Mouse (Mus musculus): ENCODE data around the gene Rcor1. TPM values are rescaled to one million over a fixed set of nuclear protein-coding genes. Genes with fewer than 3 reads are reported as not detected.

Gene Rcor1
- polyA plus RNA-seq, 1 experiment from 2014 or later = 10.4 TPM

- Histone ChIP-seq H3K4me1 (ENCODE audit: control insufficient read depth, insufficient read depth, low read length) (no peaks in the 10 kb centered on the region), H3K9me3 (ENCODE audit: control insufficient read depth, low read length) (no peaks in the 10 kb centered on the region), H3K4me3 (ENCODE audit: low read depth, low read length) (no peak overlapping the region), H3K27ac (ENCODE audit: low read depth, low read length) (no peak overlapping the region), H3K27me3 (ENCODE audit: control insufficient read depth, insufficient read depth, low read length) (no peaks in the 10 kb centered on the region), H3K9ac (ENCODE audit: low read length) (no peak overlapping the region), H3K4me2 (no peak overlapping the region), H3K36me3 (ENCODE audit: control insufficient read depth, insufficient read depth, low read length) (no peaks in the 10 kb centered on the region)
- ATAC-seq (ENCODE audit: low FRiP score) (no peak), DNase-seq (ENCODE audit: low spot score, missing footprints) (peak; percentile 39)
- WGBS = 85% methylated on average over 3 of the region's 3 CpGs
Observed at GRCm38 (mm10) chr12:111016807-111017206, 22.3 kb upstream of the Rcor1 start.

- peak; percentile 77 for DNase-seq (ENCODE audit: low spot score, missing footprints)
- no peaks in the 10 kb centered on the region for H3K27me3 ChIP-seq (ENCODE audit: control insufficient read depth, insufficient read depth, low read length)
- WGBS = 93% methylated on average over 11 of the region's 11 CpGs
- H3K36me3 ChIP-seq (ENCODE audit: control insufficient read depth, insufficient read depth, low read length) = no peaks in the 10 kb centered on the region
- H3K4me3 ChIP-seq (ENCODE audit: low read depth, low read length) = no peak overlapping the region
- H3K9me3 ChIP-seq (ENCODE audit: control insufficient read depth, low read length) = no peaks in the 10 kb centered on the region
- no peak overlapping the region for H3K27ac ChIP-seq (ENCODE audit: low read depth, low read length)
- H3K9ac ChIP-seq (ENCODE audit: low read length) = no peak overlapping the region
- ATAC-seq (ENCODE audit: low FRiP score) = no peak
- H3K4me2 ChIP-seq = no peak overlapping the region
- no peaks in the 10 kb centered on the region for H3K4me1 ChIP-seq (ENCODE audit: control insufficient read depth, insufficient read depth, low read length)
Observed at GRCm38 (mm10) chr12:111018068-111018467, 21.1 kb upstream of the Rcor1 start.

- DNase-seq (ENCODE audit: low spot score, missing footprints) (peak; percentile 21), ATAC-seq (ENCODE audit: low FRiP score) (no peak)
- Histone ChIP-seq H3K9ac (ENCODE audit: low read length) (no peak overlapping the region), H3K27me3 (ENCODE audit: control insufficient read depth, insufficient read depth, low read length) (no peaks in the 10 kb centered on the region), H3K4me1 (ENCODE audit: control insufficient read depth, insufficient read depth, low read length) (no peaks in the 10 kb centered on the region), H3K4me2 (no peak overlapping the region), H3K4me3 (ENCODE audit: low read depth, low read length) (no peak overlapping the region), H3K9me3 (ENCODE audit: control insufficient read depth, low read length) (no peaks in the 10 kb centered on the region), H3K27ac (ENCODE audit: low read depth, low read length) (no peak overlapping the region), H3K36me3 (ENCODE audit: control insufficient read depth, insufficient read depth, low read length) (no peaks in the 10 kb centered on the region)
- WGBS = 88% methylated on average over 2 of the region's 2 CpGs
Observed at GRCm38 (mm10) chr12:111019086-111019485, 20.1 kb upstream of the Rcor1 start.

DNA sequence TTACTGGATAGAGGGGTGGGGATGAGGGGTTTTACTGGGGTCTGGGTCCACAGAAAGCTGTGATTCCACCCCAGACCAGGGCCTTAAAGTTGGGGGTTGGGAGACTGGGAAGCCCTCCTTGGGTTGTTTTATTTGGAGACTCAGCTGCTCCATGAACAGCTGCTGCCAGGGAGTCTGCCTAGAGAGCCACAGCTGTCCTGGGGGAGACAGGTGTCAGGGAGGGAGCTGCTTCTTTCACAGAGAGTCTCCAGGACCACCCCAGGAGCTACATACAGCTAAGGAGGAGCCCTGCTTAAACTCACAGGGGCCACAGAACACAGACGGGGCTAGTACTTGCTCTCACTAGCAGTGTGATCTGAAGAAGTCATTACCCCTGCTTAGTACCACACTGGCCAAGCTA is 18.0 kb upstream of the Rcor1 start:
- ATAC-seq (ENCODE audit: low FRiP score) (no peak), DNase-seq (ENCODE audit: low spot score, missing footprints) (no peak)
- Histone ChIP-seq H3K27ac (ENCODE audit: low read depth, low read length) (no peak overlapping the region), H3K4me3 (ENCODE audit: low read depth, low read length) (no peak overlapping the region), H3K36me3 (ENCODE audit: control insufficient read depth, insufficient read depth, low read length) (no peaks in the 10 kb centered on the region), H3K9ac (ENCODE audit: low read length) (no peak overlapping the region), H3K27me3 (ENCODE audit: control insufficient read depth, insufficient read depth, low read length) (no peaks in the 10 kb centered on the region), H3K4me1 (ENCODE audit: control insufficient read depth, insufficient read depth, low read length) (no peaks in the 10 kb centered on the region), H3K4me2 (no peak overlapping the region), H3K9me3 (ENCODE audit: control insufficient read depth, low read length) (no peaks in the 10 kb centered on the region)
- WGBS = 14% methylated on average over 1 of the region's 1 CpGs

- H3K4me2 ChIP-seq = no peak overlapping the region
- H3K9me3 ChIP-seq (ENCODE audit: control insufficient read depth, low read length) = no peaks in the 10 kb centered on the region
- H3K4me3 ChIP-seq (ENCODE audit: low read depth, low read length) = no peak overlapping the region
- ATAC-seq (ENCODE audit: low FRiP score) (no peak), DNase-seq (ENCODE audit: low spot score, missing footprints) (no peak)
- H3K4me1 ChIP-seq (ENCODE audit: control insufficient read depth, insufficient read depth, low read length) = no peaks in the 10 kb centered on the region
- 63% methylated on average over 3 of the region's 3 CpGs for WGBS
- no peaks in the 10 kb centered on the region for H3K36me3 ChIP-seq (ENCODE audit: control insufficient read depth, insufficient read depth, low read length)
- H3K27me3 ChIP-seq (ENCODE audit: control insufficient read depth, insufficient read depth, low read length) = no peaks in the 10 kb centered on the region
- no peak overlapping the region for H3K9ac ChIP-seq (ENCODE audit: low read length)
- no peak overlapping the region for H3K27ac ChIP-seq (ENCODE audit: low read depth, low read length)
Observed at GRCm38 (mm10) chr12:111021577-111021976, 17.6 kb upstream of the Rcor1 start.

GRCm38 (mm10) chr12:111028176-111029167 is 10.7 kb upstream of the Rcor1 start:
- ATAC-seq (ENCODE audit: low FRiP score) (no peak), DNase-seq (ENCODE audit: low spot score, missing footprints) (peak; percentile 51)
- H3K4me1 ChIP-seq (ENCODE audit: control insufficient read depth, insufficient read depth, low read length) = no peaks in the 10 kb centered on the region
- H3K27ac ChIP-seq (ENCODE audit: low read depth, low read length) = no peak overlapping the region
- H3K9me3 ChIP-seq (ENCODE audit: control insufficient read depth, low read length) = no peaks in the 10 kb centered on the region
- no peak overlapping the region for H3K9ac ChIP-seq (ENCODE audit: low read length)
- 68% methylated on average over 19 of the region's 19 CpGs for WGBS
- H3K27me3 ChIP-seq (ENCODE audit: control insufficient read depth, insufficient read depth, low read length) = no peaks in the 10 kb centered on the region
- H3K36me3 ChIP-seq (ENCODE audit: control insufficient read depth, insufficient read depth, low read length) = no peaks in the 10 kb centered on the region
- no peak overlapping the region for H3K4me3 ChIP-seq (ENCODE audit: low read depth, low read length)
- no peak overlapping the region for H3K4me2 ChIP-seq

DNA sequence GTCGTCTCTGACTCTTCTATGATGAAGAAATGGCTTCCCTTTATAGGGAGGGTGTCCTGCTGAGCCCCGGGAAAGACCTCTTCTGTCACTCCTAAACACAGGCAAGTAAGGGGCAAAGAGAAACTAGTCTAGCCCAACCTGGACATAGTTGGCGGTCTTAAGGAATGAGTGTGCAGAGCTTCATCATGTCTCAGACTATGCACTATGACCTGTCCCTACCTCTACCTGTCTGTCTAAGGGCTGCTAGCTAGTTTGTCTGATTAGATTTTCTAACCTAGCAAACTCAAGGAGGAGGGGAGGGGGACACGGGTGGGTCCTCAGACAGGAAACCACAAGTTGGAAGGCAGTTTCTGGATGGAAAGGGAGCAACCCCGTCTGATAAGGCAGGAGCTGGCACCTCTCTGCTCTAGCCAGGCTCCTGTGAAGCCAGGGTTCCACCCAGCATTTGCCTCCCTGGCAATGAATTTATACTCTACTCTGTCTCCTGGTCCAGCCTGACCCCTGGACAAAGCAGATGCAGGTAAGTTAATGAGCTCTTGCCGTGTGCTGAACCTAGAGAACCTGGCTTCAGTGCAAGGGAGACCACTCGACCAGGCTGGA is 9.8 kb upstream of the Rcor1 start:
- H3K4me3 ChIP-seq (ENCODE audit: low read depth, low read length) = no peak overlapping the region
- no peaks in the 10 kb centered on the region for H3K4me1 ChIP-seq (ENCODE audit: control insufficient read depth, insufficient read depth, low read length)
- ATAC-seq (ENCODE audit: low FRiP score) = no peak
- H3K4me2 ChIP-seq = no peak overlapping the region
- peak; percentile 80 for DNase-seq (ENCODE audit: low spot score, missing footprints)
- no peaks in the 10 kb centered on the region for H3K36me3 ChIP-seq (ENCODE audit: control insufficient read depth, insufficient read depth, low read length)
- H3K9me3 ChIP-seq (ENCODE audit: control insufficient read depth, low read length) = no peaks in the 10 kb centered on the region
- WGBS = 73% methylated on average over 7 of the region's 7 CpGs
- H3K9ac ChIP-seq (ENCODE audit: low read length) = no peak overlapping the region
- no peak overlapping the region for H3K27ac ChIP-seq (ENCODE audit: low read depth, low read length)
- no peaks in the 10 kb centered on the region for H3K27me3 ChIP-seq (ENCODE audit: control insufficient read depth, insufficient read depth, low read length)

DNA sequence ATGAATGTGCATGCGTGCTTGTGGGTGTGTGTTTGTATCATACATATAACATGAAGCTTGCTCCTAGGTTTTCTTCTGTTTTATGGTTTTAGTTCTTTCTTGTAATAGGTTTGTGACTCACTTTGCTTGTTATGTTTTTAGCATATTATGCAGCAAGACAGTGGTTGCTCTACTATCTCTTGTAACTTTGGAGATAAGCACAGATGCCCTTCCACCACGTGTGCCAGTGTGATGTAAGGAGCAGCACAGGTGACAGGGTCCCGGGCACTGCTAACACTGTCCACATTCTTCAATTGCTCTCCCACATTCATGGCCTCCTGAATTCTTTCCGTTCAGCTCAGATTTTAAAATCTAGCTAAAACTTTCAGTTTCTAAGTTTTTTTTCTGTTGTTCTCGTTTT is 6.3 kb upstream of the Rcor1 start:
- Histone ChIP-seq H3K4me3 (ENCODE audit: low read depth, low read length) (no peak overlapping the region), H3K9ac (ENCODE audit: low read length) (no peak overlapping the region), H3K4me1 (ENCODE audit: control insufficient read depth, insufficient read depth, low read length) (peaks cover 4% of the 10 kb centered on the region), H3K36me3 (ENCODE audit: control insufficient read depth, insufficient read depth, low read length) (no peaks in the 10 kb centered on the region), H3K27me3 (ENCODE audit: control insufficient read depth, insufficient read depth, low read length) (no peaks in the 10 kb centered on the region), H3K9me3 (ENCODE audit: control insufficient read depth, low read length) (no peaks in the 10 kb centered on the region), H3K4me2 (no peak overlapping the region), H3K27ac (ENCODE audit: low read depth, low read length) (no peak overlapping the region)
- no peak for ATAC-seq (ENCODE audit: low FRiP score)
- peak; percentile 33 for DNase-seq (ENCODE audit: low spot score, missing footprints)
- WGBS = 82% methylated on average over 5 of the region's 5 CpGs

- no peak overlapping the region for H3K27ac ChIP-seq (ENCODE audit: low read depth, low read length)
- no peaks in the 10 kb centered on the region for H3K36me3 ChIP-seq (ENCODE audit: control insufficient read depth, insufficient read depth, low read length)
- H3K9ac ChIP-seq (ENCODE audit: low read length) = no peak overlapping the region
- no peak overlapping the region for H3K4me2 ChIP-seq
- no peak overlapping the region for H3K4me3 ChIP-seq (ENCODE audit: low read depth, low read length)
- WGBS = 67% methylated on average over 12 of the region's 12 CpGs
- peak; percentile 57 for DNase-seq (ENCODE audit: low spot score, missing footprints)
- no peaks in the 10 kb centered on the region for H3K9me3 ChIP-seq (ENCODE audit: control insufficient read depth, low read length)
- no peaks in the 10 kb centered on the region for H3K27me3 ChIP-seq (ENCODE audit: control insufficient read depth, insufficient read depth, low read length)
- peaks cover 6% of the 10 kb centered on the region for H3K4me1 ChIP-seq (ENCODE audit: control insufficient read depth, insufficient read depth, low read length)
- ATAC-seq (ENCODE audit: low FRiP score) = no peak
Observed at GRCm38 (mm10) chr12:111035182-111035824, 3.8 kb upstream of the Rcor1 start.
